Mouse (Mus musculus) spleen, adult 10 weeks (tissue): ENCODE measurements around the gene Gar1. TPM values are rescaled to one million over a fixed set of nuclear protein-coding genes. Genes with fewer than 3 reads are reported as not detected.

Source experiments
- polyA plus RNA-seq: library from polyadenylated mRNA; stranded (reverse); fragments of 350-450 nt; fragmentation: Illumina TruSeq; extraction: RNeasy Lipid Tissue Mini Kit (QIAGEN cat#74804); gene quantifications from one replicate; pipeline ENCODE4 v1.2.3, GENCODE M21; 2015; ENCODE audit warnings: low replicate concordance; ENCODE audit not compliant: insufficient read depth

Gene Gar1
- polyA plus RNA-seq: 75.7 TPM

DNA sequence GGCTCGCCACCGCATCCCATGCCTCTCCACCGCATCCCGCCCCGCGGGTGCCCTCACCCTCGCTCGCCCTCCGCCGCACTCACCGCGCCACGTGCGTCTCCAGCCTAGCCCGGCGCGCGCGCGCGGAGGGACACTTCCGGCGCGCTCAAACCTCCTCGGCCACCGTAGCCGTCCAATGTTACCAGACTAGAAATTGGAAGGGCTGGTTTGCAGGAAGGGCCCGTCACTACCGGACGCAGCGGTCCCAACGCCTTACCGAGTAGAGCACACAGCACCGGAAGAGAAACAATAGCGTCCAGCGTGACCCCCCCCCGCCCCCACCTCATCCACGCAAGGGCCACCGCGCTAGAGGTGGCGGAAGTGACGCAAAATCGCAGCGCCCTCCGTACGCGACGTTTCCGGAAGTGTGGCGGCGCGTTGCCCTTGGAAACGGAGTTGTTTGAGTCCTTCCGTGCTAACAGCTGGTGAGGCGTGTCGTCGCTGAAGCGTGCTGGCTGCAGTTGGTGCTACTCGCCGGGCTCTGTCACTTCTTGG is at the start of gene Gar1:
Gene Gar1, minus strand, starts transcription at position 362 of the 534 bp plus-strand sequence.

DNA sequence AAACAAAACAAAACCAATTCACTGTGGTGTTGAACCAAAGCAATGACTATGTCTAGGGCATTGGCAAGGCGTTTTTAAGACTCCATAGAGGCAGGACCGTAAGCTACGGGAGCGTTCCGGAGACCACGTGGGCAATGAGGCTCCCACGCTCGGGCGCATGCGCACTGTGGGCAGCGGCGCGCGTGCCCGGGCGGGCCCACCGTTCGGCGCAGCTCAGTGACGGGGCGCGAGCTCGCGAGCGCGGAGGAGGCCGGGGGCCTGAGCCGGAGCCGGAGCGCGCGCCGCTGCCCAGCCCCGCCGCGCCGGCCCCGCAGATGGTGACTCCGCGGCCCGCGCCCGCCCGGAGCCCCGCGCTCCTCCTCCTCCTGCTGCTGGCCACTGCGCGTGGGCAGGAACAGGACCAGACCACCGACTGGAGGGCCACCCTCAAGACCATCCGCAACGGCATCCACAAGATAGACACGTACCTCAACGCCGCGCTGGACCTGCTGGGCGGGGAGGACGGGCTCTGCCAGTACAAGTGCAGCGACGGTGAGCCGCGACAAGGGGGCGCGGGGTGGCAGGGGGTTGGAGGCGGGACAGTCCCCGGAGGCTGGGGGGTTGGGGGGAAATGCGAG is 47.3 kb upstream of the Gar1 start, which contains the start of gene Pla2g12a:
Gene Pla2g12a, plus strand, starts transcription at position 202 of the 617 bp plus-strand sequence.

GRCm38 (mm10) chr3:129835388-129835934 is 4.3 kb upstream of the Gar1 start, which contains the start of gene Cfi:
Gene Cfi, plus strand, starts transcription at chr3:129835884.

DNA sequence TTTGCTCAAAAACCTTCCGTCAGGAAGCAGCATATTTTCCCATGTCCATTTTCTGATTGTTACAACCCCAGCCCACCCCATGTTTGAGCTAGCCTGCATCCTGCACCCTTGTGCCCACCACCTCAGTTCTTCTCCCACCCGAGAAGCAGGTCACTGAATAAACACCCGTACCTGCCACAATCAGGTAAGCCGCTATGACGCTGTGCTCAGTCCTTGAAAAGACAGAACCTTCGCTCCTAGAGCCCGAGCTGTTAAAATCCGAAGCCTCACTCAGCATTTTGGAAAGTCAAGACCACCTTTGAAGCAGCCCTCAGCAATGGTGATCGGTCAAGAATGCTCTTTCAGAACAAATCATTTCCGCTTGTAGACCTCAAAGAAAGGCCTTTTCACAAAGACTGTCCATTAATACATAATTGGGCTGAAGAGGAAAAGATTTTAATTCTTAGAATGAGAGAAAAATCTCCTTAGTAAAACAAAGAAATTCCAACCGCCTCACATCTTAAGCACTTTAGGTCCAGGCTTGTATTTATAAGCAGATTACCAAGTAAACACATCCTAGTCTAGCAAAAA is 8.9 kb downstream of the Gar1 start, which contains the start of gene Rrh:
Gene Rrh, minus strand, starts transcription at position 382 of the 570 bp plus-strand sequence.

GRCm38 (mm10) chr3:129803765-129804164 is 27.4 kb downstream of the Gar1 start, which contains the start of gene Lrit3:
Gene Lrit3, minus strand, starts transcription at chr3:129804030.

Other genes with a start within 250 kb of the Gar1 start
- gene Egf, start 76.1 kb downstream of the Gar1 start, polyA plus RNA-seq: 1.7 TPM
- gene Lrit3, start 27.4 kb downstream of the Gar1 start, polyA plus RNA-seq: not detected
- gene Rrh, start 8.8 kb downstream of the Gar1 start, polyA plus RNA-seq: 0.22 TPM
- gene Cfi, start 4.5 kb upstream of the Gar1 start, polyA plus RNA-seq: 0.11 TPM
- 12.0 TPM for gene Pla2g12a, start 47.2 kb upstream of the Gar1 start, polyA plus RNA-seq
- 33.1 TPM for gene Casp6, start 70.0 kb upstream of the Gar1 start, polyA plus RNA-seq
- gene Mcub, start 138.8 kb upstream of the Gar1 start, polyA plus RNA-seq: 7.7 TPM
- 69.5 TPM for gene Sec24b, start 230.2 kb upstream of the Gar1 start, polyA plus RNA-seq